Mouse (Mus musculus): ENCODE data around the gene Immp1l.

Immp1l gene

DNA sequence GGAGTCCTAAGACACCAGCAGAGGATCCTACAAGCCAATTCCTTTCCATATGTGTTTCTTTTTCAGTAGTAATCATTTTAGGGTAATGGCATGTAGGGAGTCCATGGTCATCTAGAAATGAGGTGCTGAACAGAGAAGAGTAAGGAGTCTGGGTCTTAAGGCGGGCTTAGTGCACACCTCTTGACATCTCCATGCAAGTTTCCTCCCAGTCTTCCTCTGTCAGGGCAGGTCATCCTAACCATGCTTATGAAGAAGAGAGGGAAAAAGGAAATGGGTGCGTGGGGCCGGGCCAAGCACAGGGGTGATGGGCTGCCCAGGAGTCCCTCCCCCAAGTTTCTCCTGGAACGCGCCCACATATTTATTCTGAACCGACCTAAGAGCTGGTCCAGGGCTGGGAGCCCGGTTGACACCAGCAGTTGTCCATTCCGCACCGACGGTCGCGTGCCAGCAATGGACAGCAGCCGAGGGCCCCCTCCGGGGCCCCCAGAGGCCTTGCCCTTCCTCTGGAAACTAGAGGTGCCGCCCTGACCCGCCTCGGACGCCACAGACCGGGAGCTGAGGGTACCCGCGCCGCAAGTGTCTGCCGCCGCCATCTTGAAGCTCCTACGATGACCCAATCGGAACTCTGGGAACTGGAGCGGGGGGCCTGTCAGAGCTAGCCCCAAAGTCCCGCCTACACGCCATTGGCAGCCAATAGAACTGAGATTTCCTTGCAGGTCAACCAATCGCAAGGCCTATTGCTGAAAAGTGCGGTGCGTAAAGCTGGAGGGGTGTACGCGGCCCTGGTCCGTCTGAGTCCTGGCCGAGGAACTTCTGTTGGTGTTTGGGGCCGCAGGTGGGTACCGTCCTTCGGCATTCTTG lies at the start of gene Immp1l, which contains the start of gene Elp4:
Gene Immp1l (plus strand): TSS at position 743 of the 861 bp plus-strand sequence.
Gene Elp4 (minus strand): TSS at position 669 of the 861 bp plus-strand sequence.
- peak; percentile 100 for DNase-seq

DNA sequence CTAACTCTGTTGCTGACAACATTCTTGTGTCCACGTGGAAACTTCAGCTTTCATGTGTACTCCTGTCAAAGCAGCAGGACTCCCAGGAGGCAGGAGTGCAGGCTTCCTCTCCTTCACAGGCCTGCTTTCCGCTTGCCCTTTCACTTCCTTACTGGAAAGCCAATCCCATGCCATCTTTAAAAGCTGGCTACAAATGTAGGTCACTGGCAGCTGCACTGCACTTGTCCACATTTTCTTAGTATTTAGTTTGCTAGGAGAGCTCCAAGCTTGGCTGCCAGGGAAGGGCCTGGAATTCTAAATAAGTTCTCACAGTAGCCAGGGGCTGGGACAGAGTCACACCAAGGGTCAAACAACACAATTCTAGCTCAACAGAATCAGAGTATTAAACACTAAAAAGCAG lies 49.7 kb upstream of the Immp1l start:
- DNase-seq = peak; percentile 90

DNA sequence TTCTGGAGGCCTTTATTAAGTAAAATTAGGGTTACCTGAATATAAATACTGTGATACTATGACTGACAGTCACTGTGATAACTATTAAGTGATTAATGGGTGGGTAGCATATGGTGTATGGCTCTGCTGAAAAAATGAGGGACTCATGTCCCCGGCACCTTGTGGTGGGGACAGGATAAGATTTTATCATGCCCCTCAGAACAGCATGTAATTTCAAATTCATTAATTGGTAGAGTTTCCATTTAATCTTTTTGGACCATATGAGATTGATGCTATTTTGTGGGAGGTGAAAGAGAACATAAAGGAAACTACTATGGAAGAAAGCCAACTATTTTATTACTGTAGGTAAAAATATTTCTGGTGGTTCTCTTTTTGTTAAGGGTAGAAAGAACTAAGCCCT lies 31.0 kb upstream of the Immp1l start:
- no peak for DNase-seq

DNA sequence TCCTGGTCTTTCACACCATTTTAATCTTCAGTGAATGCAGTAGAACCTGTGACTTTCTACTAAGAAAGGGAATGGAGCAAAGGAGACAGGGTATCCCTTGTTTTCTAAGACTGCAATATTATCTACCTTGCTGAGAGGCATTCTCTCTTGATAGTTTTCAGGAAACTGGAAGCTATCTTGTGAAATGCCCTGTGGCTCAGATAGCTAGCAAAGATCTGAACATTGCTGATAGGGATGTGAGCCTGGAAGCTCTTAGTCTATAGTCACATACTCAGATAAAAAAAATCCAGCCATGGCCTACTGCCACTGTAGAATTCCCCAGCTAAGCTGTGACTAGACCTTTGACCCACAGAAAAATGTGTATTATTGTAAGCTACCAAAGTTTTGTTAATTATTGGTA lies 13.6 kb upstream of the Immp1l start:
- no peak for DNase-seq

DNA sequence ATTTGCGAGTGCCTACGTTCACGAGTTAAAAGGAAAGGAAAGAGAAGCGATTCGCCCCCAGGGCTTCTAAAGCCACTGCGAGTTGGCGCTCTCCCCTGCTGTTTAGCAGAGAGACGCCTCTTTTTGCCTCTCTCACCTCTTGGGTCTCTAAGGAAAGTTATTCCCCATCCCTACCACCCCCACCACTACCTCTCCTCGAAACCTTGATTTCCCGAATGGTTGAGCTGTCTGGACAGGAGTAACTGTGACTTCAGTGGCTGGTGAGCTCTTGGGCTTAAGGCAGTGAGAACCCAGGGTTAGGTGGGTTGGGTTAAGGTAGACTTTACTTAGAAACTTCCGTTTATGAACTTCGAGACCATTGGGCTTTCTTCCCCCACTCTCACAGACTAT lies 314 bp downstream of the Immp1l start:
- no peak for DNase-seq

DNA sequence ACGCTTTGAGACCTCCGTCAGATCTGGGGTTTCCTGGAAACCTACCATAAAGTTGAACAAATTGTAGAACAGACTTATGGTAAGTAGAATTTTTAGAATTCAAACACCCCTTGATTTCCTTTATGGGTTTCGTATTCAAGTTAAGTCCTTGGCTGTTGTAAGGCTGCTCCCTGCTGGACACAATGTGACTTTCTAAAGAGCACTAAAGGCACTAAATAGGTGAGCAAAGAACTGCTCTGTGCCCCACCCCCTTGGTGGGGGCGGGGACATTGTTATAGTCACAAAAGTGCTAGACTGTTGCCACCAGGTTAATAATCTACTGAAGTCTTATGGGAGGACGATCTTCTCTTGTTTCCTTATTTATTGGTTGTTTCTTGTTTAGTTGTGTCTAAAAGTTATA lies 3.9 kb downstream of the Immp1l start:
- DNase-seq = no peak

DNA sequence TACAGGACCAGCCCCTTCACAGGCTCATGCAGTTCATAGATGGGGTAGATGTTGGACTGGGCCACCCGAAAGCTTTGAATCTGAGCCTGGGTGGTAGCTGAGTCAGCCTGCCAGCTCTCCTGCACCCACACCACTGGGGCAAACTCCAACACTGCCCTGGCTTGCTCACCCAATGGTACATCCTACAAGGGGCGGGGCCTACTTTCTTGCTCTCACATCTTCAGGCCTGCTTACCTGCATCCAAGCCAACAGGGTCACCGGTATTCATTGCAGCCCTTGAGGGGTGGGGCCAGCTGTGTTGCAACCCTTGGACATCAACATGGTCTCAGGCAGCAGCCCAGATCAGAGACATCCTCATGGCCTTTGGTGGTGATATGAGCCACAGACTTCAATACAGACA lies 6.2 kb downstream of the Immp1l start:
- peak; percentile 88 for DNase-seq

DNA sequence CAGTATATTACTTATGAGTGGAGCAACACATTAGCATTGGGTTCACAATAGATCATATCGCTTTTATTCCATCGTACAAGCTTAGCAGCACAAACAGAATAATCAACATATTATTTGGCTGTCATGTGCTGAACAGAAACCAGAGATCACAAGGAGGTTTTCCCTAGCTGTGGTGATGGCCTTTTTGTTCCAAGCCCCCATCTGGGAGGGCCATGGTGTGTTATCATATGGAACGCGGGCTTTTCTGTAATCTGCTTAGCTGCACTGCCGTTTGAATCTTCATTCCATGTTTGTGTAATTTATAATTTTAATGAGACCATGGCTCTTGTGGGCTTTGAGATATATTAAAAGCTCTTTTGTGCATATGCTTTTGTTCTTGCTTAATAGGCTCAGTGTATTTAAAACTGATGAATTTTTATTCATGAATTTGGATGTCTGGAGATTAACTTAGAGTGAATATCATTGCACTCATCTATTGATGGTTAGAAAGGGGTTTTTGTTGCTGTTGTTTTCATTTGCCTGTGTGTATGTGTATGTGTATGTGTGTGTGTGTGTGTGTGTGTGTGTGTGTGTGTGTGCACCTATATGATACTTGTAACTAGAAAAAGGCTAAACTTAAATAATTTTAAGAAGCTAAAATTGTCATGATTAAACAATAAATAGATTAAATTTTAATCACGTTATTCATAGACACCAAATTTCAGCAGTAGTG lies 9.4 kb downstream of the Immp1l start:
- no peak for DNase-seq

DNA sequence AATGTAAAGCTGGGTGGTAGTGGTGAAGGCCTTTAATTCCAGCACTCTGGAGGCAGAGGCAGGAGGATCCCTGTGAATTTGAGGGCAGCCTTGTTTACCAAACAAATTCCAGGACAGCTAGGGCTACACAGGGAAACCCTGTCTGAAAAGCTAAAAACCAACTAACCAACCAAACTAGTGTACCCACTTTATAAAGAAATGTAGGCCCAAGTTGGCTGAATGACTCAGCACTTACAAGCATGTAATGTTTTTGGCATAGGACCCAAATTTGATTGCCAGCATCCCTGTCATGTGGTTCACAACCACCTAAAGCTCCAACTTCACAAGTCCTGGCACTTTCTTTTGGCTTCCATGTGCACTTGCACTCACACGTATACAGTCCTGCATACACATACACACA lies 12.2 kb downstream of the Immp1l start:
- DNase-seq = no peak

DNA sequence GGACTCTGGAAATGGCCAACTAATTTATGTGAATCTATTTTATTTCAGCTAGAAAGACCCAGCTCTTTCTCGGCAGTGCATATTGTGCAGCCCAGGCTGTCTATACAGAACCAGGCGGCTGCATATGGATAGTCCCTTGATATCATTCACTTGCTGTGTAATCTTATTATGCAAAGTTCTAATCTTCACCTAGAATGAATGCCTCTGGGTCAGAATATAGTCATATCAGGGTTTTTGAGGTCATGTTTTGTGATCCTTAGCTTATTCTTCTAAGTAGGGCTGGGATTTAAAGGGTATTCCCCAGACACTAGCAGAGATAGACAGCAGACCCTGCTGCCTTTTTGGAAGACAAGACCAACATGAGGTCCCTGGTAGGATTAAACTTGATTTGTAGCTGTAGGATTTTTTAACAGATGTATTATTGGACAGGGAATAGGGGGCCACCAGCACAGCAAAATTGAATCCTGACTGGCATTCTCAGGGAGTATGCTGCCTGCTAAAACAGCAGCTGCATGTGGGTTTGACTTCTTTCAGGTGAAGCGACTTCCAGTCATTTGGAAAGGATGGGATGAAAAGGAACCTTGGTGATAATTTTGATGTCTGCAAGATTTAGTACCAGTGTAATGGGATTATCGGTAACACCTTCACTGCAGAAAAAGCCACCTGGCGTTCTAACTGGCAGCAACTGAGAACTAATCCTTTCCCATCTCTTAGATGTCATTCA lies 13.3 kb downstream of the Immp1l start:
- DNase-seq = no peak

DNA sequence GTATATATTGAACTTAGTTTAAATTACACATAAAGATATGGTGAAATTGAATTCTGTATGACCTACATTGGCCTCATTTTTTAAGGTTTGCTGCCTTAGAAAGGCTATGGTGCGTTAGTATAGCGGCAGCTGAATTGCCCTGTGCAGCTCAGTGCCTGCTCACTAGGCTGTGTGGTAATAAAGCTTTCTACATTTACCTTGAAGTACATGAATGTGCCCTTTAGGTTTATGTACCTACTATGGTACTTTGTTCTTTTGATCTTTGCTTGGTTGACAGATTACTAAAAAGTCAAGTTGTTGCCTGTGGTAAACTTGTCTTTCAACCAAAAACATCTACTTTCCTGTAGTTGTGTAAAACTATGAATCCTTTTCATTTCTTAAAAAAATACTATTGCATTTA lies 45.7 kb downstream of the Immp1l start:
- no peak for DNase-seq

DNA sequence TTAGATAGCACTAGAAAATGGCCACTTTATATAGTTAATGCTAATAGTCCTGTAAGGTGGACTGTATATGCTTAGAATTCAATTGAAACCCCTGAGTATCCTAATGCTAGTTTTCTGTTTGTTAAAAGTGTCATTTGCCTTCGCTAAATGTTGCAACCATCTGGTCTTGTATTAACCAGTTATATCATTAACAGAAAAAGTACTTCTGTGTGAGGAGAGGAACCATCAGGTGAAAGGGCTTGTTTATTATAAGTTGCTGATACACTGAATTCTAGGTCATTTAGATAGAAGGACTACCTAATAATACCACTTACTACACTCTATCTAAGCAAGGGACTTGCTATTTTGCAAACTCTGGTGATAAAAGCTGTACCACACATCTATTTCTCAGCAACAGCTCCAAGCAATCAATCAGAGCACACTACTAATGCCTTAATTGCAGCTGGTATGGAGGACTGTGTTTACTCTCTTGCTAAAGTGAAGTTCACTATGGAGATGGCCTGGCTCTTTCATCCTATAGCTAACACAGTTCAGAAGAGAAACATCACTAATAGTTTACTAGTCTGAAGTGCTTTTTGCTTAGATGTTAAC lies 47.0 kb downstream of the Immp1l start:
- no peak for DNase-seq

DNA sequence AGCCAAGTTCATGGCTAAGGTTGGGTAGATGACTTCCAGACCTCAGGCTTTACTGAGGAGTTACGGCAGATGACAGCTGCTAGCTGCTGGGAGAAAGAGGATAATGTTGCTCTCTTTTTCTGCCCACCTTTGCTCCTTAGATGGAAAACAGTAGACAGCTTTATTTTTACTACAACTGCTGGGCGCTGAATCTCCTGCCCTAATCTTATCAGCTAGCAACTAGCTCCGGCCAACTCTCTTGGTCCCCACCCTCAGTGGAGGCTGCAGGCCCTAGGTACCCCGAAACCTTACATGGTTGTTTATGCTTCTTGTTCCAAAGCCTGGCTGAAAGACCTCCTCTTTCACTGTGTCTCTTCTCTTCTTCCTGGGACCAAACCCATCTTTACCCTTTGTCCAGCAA lies 49.4 kb downstream of the Immp1l start:
- DNase-seq = no peak

DNA sequence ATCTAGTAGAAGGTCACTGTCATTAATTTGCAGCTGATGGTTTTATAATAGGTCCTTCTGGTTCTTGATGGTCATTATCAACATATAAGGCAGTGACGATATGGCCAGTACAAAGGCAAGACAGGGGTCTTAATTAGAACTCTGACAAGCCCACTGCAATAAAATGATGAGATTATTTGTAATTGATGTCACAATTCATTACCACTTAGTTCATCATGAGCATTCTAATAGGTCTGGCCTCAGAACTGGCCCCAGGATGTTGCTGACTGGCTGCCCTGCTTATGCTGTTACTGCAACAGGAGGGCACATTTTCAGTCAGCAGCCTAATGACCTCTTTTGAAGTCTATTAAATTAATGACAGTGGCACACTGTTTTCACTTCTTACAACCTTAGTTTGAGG lies 59.0 kb downstream of the Immp1l start:
- no peak for DNase-seq

DNA sequence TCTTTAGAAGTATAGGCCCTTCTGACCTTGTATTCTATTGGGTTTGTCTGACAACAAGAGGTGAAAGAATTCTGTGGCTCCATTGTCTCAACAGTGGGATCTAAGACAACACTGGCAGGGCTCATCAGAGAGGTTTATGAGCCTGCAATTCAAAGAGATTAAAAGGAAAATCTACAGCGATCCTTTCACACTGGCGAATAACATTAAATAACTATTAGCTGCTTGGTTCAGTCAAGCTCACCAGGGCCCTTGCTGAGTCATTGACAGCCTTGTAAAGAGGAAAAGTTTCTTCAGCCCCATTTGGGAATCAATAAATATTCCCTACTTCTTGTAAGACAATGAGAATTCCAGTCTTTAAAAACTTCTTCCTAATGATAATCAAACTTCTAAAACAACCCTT lies 69.5 kb downstream of the Immp1l start:
- no peak for DNase-seq

DNA sequence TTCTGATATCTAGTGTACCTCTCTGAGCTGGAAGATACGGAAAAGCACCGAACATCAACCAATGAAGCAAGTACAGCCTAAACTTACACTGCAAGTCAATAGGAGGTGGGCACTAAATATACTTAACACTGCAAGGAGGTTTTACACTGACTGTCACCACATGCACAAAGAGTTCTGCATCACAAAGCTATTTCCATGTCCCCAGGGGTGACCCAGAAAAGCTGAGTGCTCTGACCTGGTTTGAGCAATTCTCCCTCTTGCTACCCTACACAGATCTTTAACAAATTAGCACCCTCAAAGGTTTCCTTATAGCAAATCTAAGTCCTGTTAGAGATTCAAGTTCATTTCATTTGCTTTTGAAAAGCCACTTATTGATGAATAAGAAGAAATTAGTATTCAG lies 73.6 kb downstream of the Immp1l start:
- DNase-seq = no peak

DNA sequence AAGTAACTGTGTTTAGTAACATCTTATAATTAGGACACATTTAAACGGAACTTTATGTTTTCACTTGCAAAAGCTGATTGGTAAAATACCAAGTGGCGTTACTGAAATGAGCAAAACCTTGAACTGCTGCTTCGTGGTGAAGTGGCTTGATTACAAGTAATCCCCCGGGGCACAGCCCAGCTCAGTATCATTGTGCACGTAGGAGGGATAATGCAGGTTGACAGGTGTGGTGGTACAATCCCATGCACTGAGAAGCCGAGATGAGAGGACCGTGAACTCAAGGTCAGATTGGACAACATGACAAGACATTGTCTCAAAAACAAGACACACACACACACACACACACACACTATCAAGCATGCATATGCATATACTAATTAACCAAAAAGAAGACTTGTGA lies 80.8 kb downstream of the Immp1l start:
- DNase-seq = no peak

DNA sequence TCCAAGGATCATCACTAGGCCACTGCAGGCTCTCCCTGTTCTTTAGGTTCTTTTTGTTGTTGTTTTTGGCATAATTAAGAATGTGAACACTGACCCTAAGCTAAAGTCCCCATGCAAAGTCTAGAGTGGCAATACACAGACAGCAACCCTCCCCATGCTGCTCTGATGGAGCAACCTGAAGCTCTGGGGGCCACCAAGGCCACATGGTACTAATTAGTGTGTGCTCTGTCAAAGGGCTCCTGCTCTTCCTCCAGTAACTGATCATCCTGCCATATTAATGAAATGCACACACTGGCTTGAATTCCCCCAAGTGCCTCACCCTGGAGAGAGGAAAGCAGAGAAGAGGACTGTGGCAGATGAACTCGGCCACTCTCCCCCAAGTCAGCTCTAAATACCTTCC lies 82.7 kb downstream of the Immp1l start:
- no peak for DNase-seq

DNA sequence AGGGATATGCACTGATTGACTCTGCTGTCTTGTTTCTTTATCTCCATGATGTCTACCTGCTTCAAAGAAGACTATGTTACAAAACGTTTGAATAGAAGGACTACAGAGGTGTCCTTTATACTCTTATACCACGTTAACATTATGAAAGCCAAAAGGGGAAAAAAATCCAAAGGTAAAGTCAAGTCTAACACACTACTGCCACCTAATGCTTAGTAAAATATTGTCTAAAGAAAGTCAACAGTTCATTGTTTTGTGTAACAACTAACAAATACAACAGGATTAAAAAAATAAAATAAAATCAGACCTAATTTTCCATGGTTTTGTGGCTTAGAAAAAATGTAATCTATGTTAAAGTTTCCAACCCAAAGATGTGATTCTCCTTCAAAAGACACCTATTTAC lies 83.6 kb downstream of the Immp1l start:
- no peak for DNase-seq

DNA sequence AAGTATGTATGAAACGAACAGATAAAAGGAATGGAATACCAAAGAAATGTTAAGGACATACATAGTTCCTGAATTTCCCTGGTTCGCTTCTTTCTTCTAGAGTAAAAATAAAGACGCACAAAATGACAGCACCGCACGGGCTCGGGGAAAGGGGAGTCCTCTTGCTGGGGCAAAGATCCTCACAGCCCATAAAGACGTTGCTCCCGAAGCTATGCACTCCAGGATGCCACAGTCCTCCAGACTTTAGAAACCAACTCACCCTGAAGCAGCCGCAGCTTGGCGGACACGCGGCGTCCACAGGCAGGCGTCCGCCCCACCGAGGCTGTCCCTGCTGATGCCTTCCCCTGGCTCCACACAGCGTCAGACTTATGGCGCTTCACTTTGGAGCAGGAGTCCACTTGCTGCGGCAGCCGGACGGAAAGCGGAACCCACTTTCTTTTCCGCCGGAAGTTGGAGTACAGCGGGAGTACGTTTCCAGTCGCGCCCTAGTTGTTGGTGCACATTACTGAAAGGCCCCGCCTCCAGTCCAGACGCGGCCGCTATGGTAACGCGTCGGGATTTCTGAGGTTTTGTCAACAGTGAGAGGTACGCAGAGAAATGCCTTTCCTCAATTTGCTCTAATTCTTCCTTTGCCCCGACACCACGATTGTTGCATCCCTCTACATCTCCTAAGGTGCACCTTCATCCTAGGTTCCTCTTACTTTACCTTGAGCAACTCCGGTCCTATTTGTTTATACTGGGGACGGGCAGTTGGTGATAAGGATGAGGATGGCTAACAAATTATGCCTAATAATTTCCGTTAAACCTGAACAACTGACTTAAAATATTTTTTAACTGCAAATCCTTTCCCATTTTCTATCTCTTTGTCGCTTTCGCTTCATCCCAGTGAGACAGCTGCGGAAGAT lies 98.6 kb downstream of the Immp1l start, which contains the start of gene Dnajc24:
Gene Dnajc24 (minus strand): TSS at position 715 of the 905 bp plus-strand sequence.
- DNase-seq = peak; percentile 98

DNA sequence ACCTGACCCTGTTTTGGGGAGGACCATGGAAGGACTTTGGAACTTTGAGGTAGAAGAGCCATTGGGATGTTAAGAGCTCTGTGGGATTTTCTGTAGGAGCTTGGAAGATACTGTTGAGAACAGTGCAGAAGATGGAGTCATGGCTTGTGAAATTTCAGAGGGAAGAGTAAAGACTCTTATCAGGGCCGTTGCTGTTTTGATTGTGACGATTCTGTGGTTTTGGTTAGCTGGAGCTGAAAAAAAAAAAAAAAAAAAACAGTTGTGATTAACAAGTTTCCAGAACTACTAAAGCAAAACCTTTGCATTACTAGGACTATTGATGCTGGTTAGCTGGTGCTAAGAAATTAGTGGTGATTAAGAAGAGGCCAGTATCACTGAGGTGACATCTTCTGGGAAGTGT lies 104.0 kb downstream of the Immp1l start:
- DNase-seq = no peak

Measured in heart, adult 11 months (tissue).